Mouse (Mus musculus) kidney, postnatal 0 days (tissue): Measurements from ENCODE around the gene Siglecg. TPM values are rescaled to one million over a fixed set of nuclear protein-coding genes. Genes with fewer than 3 reads are reported as not detected.
A peak's percentile ranks its signal among the peaks of the same experiment; 100 is the strongest.

ENCODE experiments used
- ATAC-seq: fragments of 200-750 bp; cut with Nextera tagmentation; replicated peaks from 2 replicates; pipeline ENCODE4 v1.8.0; 2017; ENCODE audit warnings: low read depth, moderate number of reproducible peaks, moderate TSS enrichment, moderate library complexity; ENCODE audit not compliant: low FRiP score
- DNase-seq: peaks from one replicate; pipeline ENCODE4 v3.0.0-alpha.2; 2016; ENCODE audit warnings: low spot score
- H3K27ac ChIP-seq: fragments of 300-500 bp; sonication (generic); 2 replicates; pipeline ENCODE4 v1.5.1; 2014; ENCODE audit warnings: mild to moderate bottlenecking
- H3K27me3 ChIP-seq: fragments of 300-500 bp; sonication (generic); 2 replicates; pipeline ENCODE4 v1.6.1; 2014; ENCODE audit warnings: low read length, mixed read lengths; ENCODE audit not compliant: insufficient read depth
- H3K36me3 ChIP-seq: fragments of 300-500 bp; sonication (generic); 2 replicates; pipeline ENCODE4 v1.6.1; 2014; ENCODE audit warnings: low read length, mixed read lengths; ENCODE audit not compliant: insufficient read depth
- H3K4me1 ChIP-seq: fragments of 300-500 bp; sonication (generic); replicated peaks from 2 replicates; pipeline ENCODE4 v1.6.1; 2014; ENCODE audit warnings: antibody characterized with exemption, low read length, mixed read lengths; ENCODE audit not compliant: insufficient read depth
- H3K4me2 ChIP-seq: fragments of 300-500 bp; sonication (generic); 2 replicates; pipeline ENCODE4 v1.6.1; 2014; ENCODE audit warnings: mild to moderate bottlenecking, low read length, moderate library complexity, mixed read lengths
- H3K4me3 ChIP-seq: fragments of 300-500 bp; sonication (generic); replicated peaks from 2 replicates; pipeline ENCODE4 v1.5.1; 2014; ENCODE audit warnings: low read depth, low read length
- H3K9ac ChIP-seq: fragments of 300-500 bp; sonication (generic); 2 replicates; pipeline ENCODE4 v1.6.1; 2014; ENCODE audit warnings: low read depth, low read length
- H3K9me3 ChIP-seq: fragments of 300-500 bp; sonication (generic); replicated peaks from 2 replicates; pipeline ENCODE4 v1.6.1; 2016; ENCODE audit warnings: low read length, inconsistent platforms, mixed read lengths
- CTCF ChIP-seq: IDR thresholded peaks from 2 replicates; pipeline ENCODE4 v1.5.1; 2016; ENCODE audit warnings: antibody characterized with exemption, low read depth, mild to moderate bottlenecking, moderate library complexity
- WGBS: fragments of 180-500 bp; shearing (Covaris S2); extraction: QIAGEN DNeasy Blood & Tissue Kit; methylation state at CpG from one replicate; pipeline ENCODE4 v1.1.7; 2014; 5-methylcytosine and 5-hydroxymethylcytosine counted together
- polyA plus RNA-seq: library from polyadenylated mRNA; unstranded; fragments of >200 nt; fragmentation: Nextera tagmentation; extraction: Ambion mirVana; gene quantifications from 2 replicates; pipeline ENCODE4 v1.2.1, GENCODE M21; 2015

The Siglecg gene
- polyA plus RNA-seq = 2.1 and 2.3 TPM in 2 replicates

DNA sequence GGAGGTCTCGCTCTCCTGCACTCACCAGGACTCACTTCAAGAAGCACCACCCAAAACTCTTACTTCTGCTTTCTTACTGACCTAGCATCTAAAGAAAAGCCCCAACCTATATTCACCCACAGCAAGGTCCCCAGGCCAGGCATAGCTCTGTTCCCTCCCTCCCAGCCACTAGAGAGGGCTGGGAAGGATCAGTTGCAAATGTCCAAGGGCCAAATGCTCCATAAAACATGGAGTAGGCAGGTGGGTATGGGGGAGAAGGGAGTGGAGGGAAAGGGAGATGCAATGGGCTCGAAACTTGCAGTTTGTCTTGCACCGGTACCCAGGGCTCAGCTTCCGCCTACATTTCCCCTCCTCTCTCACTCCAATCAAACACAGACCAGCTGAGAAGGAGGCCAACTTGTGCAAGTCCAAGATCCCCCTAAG, at the start of gene Siglecg:
Siglecg (plus strand) TSS at position 74 of the 423 bp plus-strand sequence.
- no peaks in the 10 kb centered on the region for H3K4me1 ChIP-seq
- no peak for TF ChIP-seq CTCF
- ATAC-seq (peak; percentile 61; the same call in 1 of the 2 replicates), DNase-seq (peak; percentile 73)
- no peak within 1 kb of the TSS for H3K4me3 ChIP-seq
- WGBS = 30% methylated on average over 4 of the region's 4 CpGs
- H3K9ac ChIP-seq = no peak within 1 kb of the TSS
- no peaks in the 10 kb centered on the region for H3K9me3 ChIP-seq
- no peak within 1 kb of the TSS for H3K27ac ChIP-seq
- H3K27me3 ChIP-seq = no peaks in the 10 kb centered on the region
- no peaks in the 10 kb centered on the region for H3K36me3 ChIP-seq
- no peak within 1 kb of the TSS for H3K4me2 ChIP-seq

DNA sequence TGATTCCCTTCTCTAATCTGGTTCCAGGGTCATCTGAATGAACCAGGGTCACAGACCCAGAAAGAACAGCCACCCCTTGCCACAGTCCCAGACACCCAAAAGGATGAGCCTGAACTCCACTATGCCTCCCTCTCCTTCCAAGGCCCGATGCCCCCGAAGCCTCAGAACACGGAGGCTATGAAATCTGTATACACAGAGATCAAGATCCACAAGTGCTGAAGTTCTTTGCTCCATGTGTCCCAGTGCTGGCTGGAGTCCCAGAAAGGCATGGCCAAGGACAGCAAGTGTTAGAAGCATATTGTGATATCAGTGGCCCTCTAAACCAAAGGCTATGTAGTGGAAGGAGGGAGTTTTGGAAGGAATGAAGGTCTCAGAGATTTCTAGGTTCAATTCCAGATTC, 49.4 kb upstream of the Siglecg start:
- no peaks in the 10 kb centered on the region for H3K9me3 ChIP-seq
- ATAC-seq = no peak
- no peak for DNase-seq
- no peak overlapping the region for H3K4me3 ChIP-seq
- no peaks in the 10 kb centered on the region for H3K27me3 ChIP-seq
- no peak overlapping the region; the same call in 1 of the 2 replicates for H3K9ac ChIP-seq
- TF ChIP-seq CTCF = no peak
- no peaks in the 10 kb centered on the region for H3K4me1 ChIP-seq
- no peak overlapping the region for H3K27ac ChIP-seq
- H3K36me3 ChIP-seq = no peaks in the 10 kb centered on the region
- 88% methylated on average over 3 of the region's 3 CpGs for WGBS
- H3K4me2 ChIP-seq = no peak overlapping the region

DNA sequence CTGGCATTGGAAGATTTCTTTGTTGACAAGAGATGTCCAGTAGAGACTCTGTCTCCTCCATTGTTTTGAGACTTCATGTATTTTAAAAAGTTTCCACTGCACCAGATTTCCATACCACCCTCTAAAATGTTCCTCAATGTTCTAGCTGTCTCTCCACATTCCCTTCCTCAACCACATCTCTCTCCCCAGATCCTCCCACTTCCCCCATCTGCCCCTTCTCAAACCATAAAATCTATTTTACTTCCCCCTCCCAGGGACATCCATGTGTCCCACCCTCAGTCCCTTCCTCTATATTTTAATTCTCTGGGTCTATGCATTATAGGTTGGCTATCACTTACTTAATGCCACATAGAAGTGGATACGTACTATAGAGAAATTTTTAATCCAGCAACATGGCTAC, 46.6 kb upstream of the Siglecg start:
- no peaks in the 10 kb centered on the region for H3K27me3 ChIP-seq
- no peak for TF ChIP-seq CTCF
- DNase-seq = no peak
- no peaks in the 10 kb centered on the region for H3K9me3 ChIP-seq
- no peak overlapping the region for H3K9ac ChIP-seq
- H3K4me2 ChIP-seq = no peak overlapping the region
- H3K4me3 ChIP-seq = no peak overlapping the region
- 89% methylated on average over 1 of the region's 1 CpGs for WGBS
- no peaks in the 10 kb centered on the region for H3K36me3 ChIP-seq
- no peak overlapping the region for H3K27ac ChIP-seq
- no peaks in the 10 kb centered on the region for H3K4me1 ChIP-seq
- ATAC-seq = no peak

DNA sequence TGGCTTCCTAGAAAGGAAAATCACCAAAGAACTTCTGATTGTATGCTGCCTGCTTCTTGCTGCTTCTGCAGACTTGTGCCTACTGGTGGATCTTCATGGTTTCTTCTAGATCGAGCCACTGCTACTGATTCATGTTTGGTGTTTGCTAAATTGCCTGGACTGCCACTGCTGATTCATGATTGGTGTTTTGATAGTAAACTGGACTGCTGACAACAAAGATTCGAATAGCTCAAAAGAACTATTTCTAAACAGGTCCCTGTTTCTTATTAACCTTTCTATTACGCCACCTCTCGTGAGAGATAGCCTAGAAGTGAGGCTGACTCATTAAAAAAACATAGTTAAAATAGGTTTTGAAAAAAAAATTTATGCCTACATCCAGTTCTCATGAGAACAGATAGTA, 46.0 kb upstream of the Siglecg start:
- Histone ChIP-seq H3K4me3 (no peak overlapping the region), H3K9ac (no peak overlapping the region), H3K4me2 (no peak overlapping the region), H3K36me3 (no peaks in the 10 kb centered on the region), H3K27ac (no peak overlapping the region), H3K4me1 (no peaks in the 10 kb centered on the region), H3K27me3 (no peaks in the 10 kb centered on the region), H3K9me3 (no peaks in the 10 kb centered on the region)
- 62% methylated on average over 4 of the region's 4 CpGs for WGBS
- ATAC-seq (no peak), DNase-seq (no peak)
- TF ChIP-seq CTCF = no peak

DNA sequence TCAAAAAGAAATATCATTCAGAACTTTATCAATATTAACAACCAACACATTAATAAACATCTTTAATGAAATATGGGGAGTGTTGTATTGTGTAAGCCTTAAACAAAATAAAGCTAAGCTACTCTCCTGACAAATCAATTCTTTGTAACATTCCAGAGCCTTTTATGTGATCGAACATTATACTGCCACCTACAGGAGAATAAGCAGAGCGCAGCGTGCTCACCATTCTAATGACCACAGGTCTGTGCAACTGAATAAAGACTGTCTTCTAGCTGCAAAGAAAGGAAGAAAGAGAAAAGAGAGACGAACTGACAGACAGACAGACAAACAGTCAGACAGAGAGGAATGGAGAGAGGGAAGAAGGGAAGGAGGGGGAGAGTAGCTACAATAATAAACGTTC, 29.8 kb upstream of the Siglecg start:
- no peak overlapping the region for H3K9ac ChIP-seq
- no peaks in the 10 kb centered on the region for H3K9me3 ChIP-seq
- H3K4me1 ChIP-seq = no peaks in the 10 kb centered on the region
- peak; percentile 84 for DNase-seq
- H3K27me3 ChIP-seq = no peaks in the 10 kb centered on the region
- H3K4me2 ChIP-seq = no peak overlapping the region
- 18% methylated on average over 5 of the region's 5 CpGs for WGBS
- no peaks in the 10 kb centered on the region for H3K36me3 ChIP-seq
- H3K4me3 ChIP-seq = no peak overlapping the region
- TF ChIP-seq CTCF = peak; percentile 85
- no peak overlapping the region for H3K27ac ChIP-seq
- ATAC-seq = no peak

DNA sequence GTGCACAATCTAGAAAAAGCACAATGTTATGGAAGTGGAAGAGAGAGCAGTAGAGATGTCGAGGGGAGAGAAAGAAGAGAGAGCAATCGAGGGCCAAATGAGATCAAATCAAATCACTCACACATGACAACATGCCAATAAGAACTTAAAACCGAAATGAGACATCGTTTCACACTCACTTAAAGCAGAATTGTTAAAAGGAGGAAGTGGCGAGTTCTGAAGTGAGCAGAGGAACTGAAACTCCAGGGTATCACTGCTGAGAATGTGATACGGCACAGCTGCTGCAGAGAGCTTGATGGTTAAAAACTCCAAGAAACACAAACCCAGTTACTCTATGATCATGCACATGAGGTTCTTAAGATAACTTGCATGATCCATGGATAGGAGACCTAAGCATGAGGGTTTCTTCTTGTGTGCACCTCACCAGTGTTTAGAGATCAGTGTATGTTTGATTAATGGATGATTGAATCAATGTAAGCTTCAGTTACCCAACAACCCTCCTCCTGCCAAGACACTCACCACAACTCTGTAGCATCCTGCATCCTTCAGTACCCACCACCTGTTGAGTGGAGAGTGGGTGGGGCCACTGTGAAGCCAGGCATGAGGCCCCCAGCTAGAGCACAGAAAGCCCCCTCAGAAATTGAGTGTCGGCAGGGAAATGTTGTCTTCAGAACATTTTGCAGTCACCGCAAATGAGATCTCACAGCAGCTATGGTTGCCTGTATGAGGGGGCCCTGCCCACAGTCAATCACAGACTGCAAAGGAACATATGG, 15.5 kb upstream of the Siglecg start:
- H3K4me1 ChIP-seq = no peaks in the 10 kb centered on the region
- WGBS = 68% methylated on average over 8 of the region's 8 CpGs
- H3K27me3 ChIP-seq = no peaks in the 10 kb centered on the region
- H3K9ac ChIP-seq = no peak overlapping the region
- no peak overlapping the region for H3K4me2 ChIP-seq
- ATAC-seq = no peak
- H3K9me3 ChIP-seq = no peaks in the 10 kb centered on the region
- no peak for TF ChIP-seq CTCF
- H3K27ac ChIP-seq = no peak overlapping the region
- H3K4me3 ChIP-seq = no peak overlapping the region
- no peak for DNase-seq
- no peaks in the 10 kb centered on the region for H3K36me3 ChIP-seq
